Mouse (Mus musculus) hindbrain, postnatal 0 days (tissue): ENCODE measurements at regions not wholly inside any gene's neighbourhood (a gene's known extent, or its start where the extent isn't known, plus 50 kb on each side); places are given as distances from the start of the nearest gene placed in this dataset.

Experiments
- ATAC-seq: fragments of 200-750 bp; cut with Nextera tagmentation; 2 replicates; pipeline ENCODE4 v1.8.0; 2017; ENCODE audit warnings: mild to moderate bottlenecking, moderate TSS enrichment, moderate library complexity
- DNase-seq: peaks from one replicate; pipeline ENCODE4 v3.0.0-alpha.2; 2015; ENCODE audit warnings: low spot score
- H3K27ac ChIP-seq: fragments of 300-500 bp; sonication (generic); 2 replicates; pipeline ENCODE4 v1.5.1; 2014; ENCODE audit warnings: mild to moderate bottlenecking
- H3K27me3 ChIP-seq: fragments of 300-500 bp; sonication (generic); 2 replicates; pipeline ENCODE4 v1.6.1; 2014; ENCODE audit warnings: low read length, mixed read lengths; ENCODE audit not compliant: insufficient read depth
- H3K36me3 ChIP-seq: fragments of 300-500 bp; sonication (generic); 2 replicates; pipeline ENCODE4 v1.6.1; 2014; ENCODE audit warnings: low read length, mixed read lengths; ENCODE audit not compliant: insufficient read depth
- H3K4me1 ChIP-seq: fragments of 300-500 bp; sonication (generic); 2 replicates; pipeline ENCODE4 v1.6.1; 2014; ENCODE audit warnings: antibody characterized with exemption, low read length, mixed read lengths; ENCODE audit not compliant: insufficient read depth
- H3K4me2 ChIP-seq: fragments of 300-500 bp; sonication (generic); 2 replicates; pipeline ENCODE4 v1.6.1; 2014; ENCODE audit warnings: low read depth, mild to moderate bottlenecking, low read length, moderate library complexity, mixed read lengths
- H3K4me3 ChIP-seq: fragments of 300-500 bp; sonication (generic); 2 replicates; pipeline ENCODE4 v1.5.1; 2014; ENCODE audit warnings: low read length
- H3K9ac ChIP-seq: fragments of 300-500 bp; sonication (generic); replicated peaks from 2 replicates; pipeline ENCODE4 v1.6.1; 2014; ENCODE audit warnings: mild to moderate bottlenecking, low read length, moderate library complexity, mixed read lengths
- H3K9me3 ChIP-seq: fragments of 300-500 bp; sonication (generic); 2 replicates; pipeline ENCODE4 v1.6.1; 2016; ENCODE audit warnings: low read length, mixed read lengths
- CTCF ChIP-seq: IDR thresholded peaks from 2 replicates; pipeline ENCODE4 v1.5.1; 2016; ENCODE audit warnings: antibody characterized with exemption, control low read depth, low read depth
- WGBS: fragments of 180-500 bp; shearing (Covaris S2); extraction: QIAGEN DNeasy Blood & Tissue Kit; methylation state at CpG from one replicate; pipeline ENCODE4 v1.1.7; 2014; 5-methylcytosine and 5-hydroxymethylcytosine counted together

- Histone ChIP-seq H3K4me2 (peak overlapping the region; percentile 39; the same call in 1 of the 2 replicates), H3K27me3 (no peaks in the 10 kb centered on the region)
These were observed 305.0 kb downstream of the Epha7 start for GRCm38 (mm10) chr4:29117926-29118325.

GRCm38 (mm10) chr4:29118679-29119479 is 305.9 kb downstream of the Epha7 start:
- peaks cover 4% of the 10 kb centered on the region; the same call in 1 of the 2 replicates for H3K4me1 ChIP-seq
- H3K4me3 ChIP-seq = no peak overlapping the region
- DNase-seq (no peak), ATAC-seq (no peak)
- H3K27me3 ChIP-seq = no peaks in the 10 kb centered on the region
- WGBS = 26% methylated on average over 7 of the region's 7 CpGs
- TF ChIP-seq CTCF = no peak
- no peak overlapping the region for H3K27ac ChIP-seq
- no peaks in the 10 kb centered on the region for H3K36me3 ChIP-seq
- H3K9ac ChIP-seq = no peak overlapping the region
- no peaks in the 10 kb centered on the region for H3K9me3 ChIP-seq
- H3K4me2 ChIP-seq = no peak overlapping the region

More at GRCm38 (mm10) chr4:29117926-29118325, 305.0 kb downstream of the Epha7 start:
- Histone ChIP-seq H3K27ac (no peak overlapping the region), H3K4me1 (peaks cover 4% of the 10 kb centered on the region; the same call in 1 of the 2 replicates), H3K36me3 (no peaks in the 10 kb centered on the region), H3K9ac (no peak overlapping the region), H3K4me3 (no peak overlapping the region), H3K9me3 (no peaks in the 10 kb centered on the region)
- ATAC-seq (peak; percentile 94), DNase-seq (peak; percentile 86)
- no peak for TF ChIP-seq CTCF
- WGBS = 32% methylated on average over 9 of the region's 9 CpGs

- 44% methylated on average over 9 of the region's 9 CpGs for WGBS
- peaks cover 4% of the 10 kb centered on the region; the same call in 1 of the 2 replicates for H3K4me1 ChIP-seq
These were observed 306.7 kb downstream of the Epha7 start for GRCm38 (mm10) chr4:29119480-29120153.

GRCm38 (mm10) chr4:29123697-29124377 is 310.9 kb downstream of the Epha7 start:
- ATAC-seq (no peak), DNase-seq (no peak)
- Histone ChIP-seq H3K27me3 (no peaks in the 10 kb centered on the region), H3K9me3 (no peaks in the 10 kb centered on the region), H3K27ac (no peak overlapping the region), H3K4me1 (peaks cover 4% of the 10 kb centered on the region; the same call in 1 of the 2 replicates), H3K4me3 (no peak overlapping the region), H3K4me2 (no peak overlapping the region), H3K36me3 (no peaks in the 10 kb centered on the region), H3K9ac (no peak overlapping the region)
- TF ChIP-seq CTCF = no peak
- 88% methylated on average over 8 of the region's 8 CpGs for WGBS

More at GRCm38 (mm10) chr4:29119480-29120153, 306.7 kb downstream of the Epha7 start:
- no peaks in the 10 kb centered on the region for H3K27me3 ChIP-seq
- no peak overlapping the region for H3K4me2 ChIP-seq
- H3K27ac ChIP-seq = no peak overlapping the region
- H3K4me3 ChIP-seq = no peak overlapping the region
- TF ChIP-seq CTCF = no peak
- H3K9me3 ChIP-seq = no peaks in the 10 kb centered on the region
- DNase-seq (no peak), ATAC-seq (no peak)
- H3K36me3 ChIP-seq = no peaks in the 10 kb centered on the region
- no peak overlapping the region for H3K9ac ChIP-seq

- no peak for TF ChIP-seq CTCF
- no peak overlapping the region for H3K27ac ChIP-seq
- H3K4me1 ChIP-seq = no peaks in the 10 kb centered on the region
- no peak overlapping the region for H3K9ac ChIP-seq
- ATAC-seq (no peak), DNase-seq (no peak)
- no peaks in the 10 kb centered on the region for H3K9me3 ChIP-seq
- no peaks in the 10 kb centered on the region for H3K36me3 ChIP-seq
- H3K4me2 ChIP-seq = no peak overlapping the region
- H3K27me3 ChIP-seq = no peaks in the 10 kb centered on the region
- no peak overlapping the region for H3K4me3 ChIP-seq
These were observed 317.6 kb downstream of the Epha7 start for GRCm38 (mm10) chr4:29130485-29130884.

GRCm38 (mm10) chr4:29133404-29134307 is 320.7 kb downstream of the Epha7 start:
- Histone ChIP-seq H3K9me3 (no peaks in the 10 kb centered on the region), H3K4me2 (peak overlapping the region; percentile 33; the same call in 1 of the 2 replicates), H3K36me3 (no peaks in the 10 kb centered on the region), H3K4me3 (no peak overlapping the region), H3K9ac (no peak overlapping the region), H3K4me1 (no peaks in the 10 kb centered on the region), H3K27me3 (no peaks in the 10 kb centered on the region), H3K27ac (no peak overlapping the region)
- peak; percentile 30 for DNase-seq
- no peak for TF ChIP-seq CTCF
- WGBS = 59% methylated on average over 21 of the region's 21 CpGs
- ATAC-seq = 0 out of 2 replicates have a peak, but pooled peaks have one; percentile 47
